Mouse (Mus musculus) hindbrain, postnatal 0 days (tissue): ENCODE data around the gene Bptf. TPM values are rescaled to one million over a fixed set of nuclear protein-coding genes. Genes with fewer than 3 reads are reported as not detected.

Experiments
- ATAC-seq: fragments of 200-750 bp; cut with Nextera tagmentation; 2 replicates; pipeline ENCODE4 v1.8.0; 2017; ENCODE audit warnings: mild to moderate bottlenecking, moderate TSS enrichment, moderate library complexity
- DNase-seq: peaks from one replicate; pipeline ENCODE4 v3.0.0-alpha.2; 2015; ENCODE audit warnings: low spot score
- H3K27ac ChIP-seq: fragments of 300-500 bp; sonication (generic); 2 replicates; pipeline ENCODE4 v1.5.1; 2014; ENCODE audit warnings: mild to moderate bottlenecking
- H3K27me3 ChIP-seq: fragments of 300-500 bp; sonication (generic); 2 replicates; pipeline ENCODE4 v1.6.1; 2014; ENCODE audit warnings: low read length, mixed read lengths; ENCODE audit not compliant: insufficient read depth
- H3K36me3 ChIP-seq: fragments of 300-500 bp; sonication (generic); 2 replicates; pipeline ENCODE4 v1.6.1; 2014; ENCODE audit warnings: low read length, mixed read lengths; ENCODE audit not compliant: insufficient read depth
- H3K4me1 ChIP-seq: fragments of 300-500 bp; sonication (generic); 2 replicates; pipeline ENCODE4 v1.6.1; 2014; ENCODE audit warnings: antibody characterized with exemption, low read length, mixed read lengths; ENCODE audit not compliant: insufficient read depth
- H3K4me2 ChIP-seq: fragments of 300-500 bp; sonication (generic); 2 replicates; pipeline ENCODE4 v1.6.1; 2014; ENCODE audit warnings: low read depth, mild to moderate bottlenecking, low read length, moderate library complexity, mixed read lengths
- H3K4me3 ChIP-seq: fragments of 300-500 bp; sonication (generic); 2 replicates; pipeline ENCODE4 v1.5.1; 2014; ENCODE audit warnings: low read length
- H3K9ac ChIP-seq: fragments of 300-500 bp; sonication (generic); replicated peaks from 2 replicates; pipeline ENCODE4 v1.6.1; 2014; ENCODE audit warnings: mild to moderate bottlenecking, low read length, moderate library complexity, mixed read lengths
- H3K9me3 ChIP-seq: fragments of 300-500 bp; sonication (generic); 2 replicates; pipeline ENCODE4 v1.6.1; 2016; ENCODE audit warnings: low read length, mixed read lengths
- CTCF ChIP-seq: IDR thresholded peaks from 2 replicates; pipeline ENCODE4 v1.5.1; 2016; ENCODE audit warnings: antibody characterized with exemption, control low read depth, low read depth
- WGBS: fragments of 180-500 bp; shearing (Covaris S2); extraction: QIAGEN DNeasy Blood & Tissue Kit; methylation state at CpG from one replicate; pipeline ENCODE4 v1.1.7; 2014; 5-methylcytosine and 5-hydroxymethylcytosine counted together
- polyA plus RNA-seq: library from polyadenylated mRNA; unstranded; fragments of >200 nt; fragmentation: Nextera tagmentation; extraction: Ambion mirVana; gene quantifications from 2 replicates; pipeline ENCODE4 v1.2.1, GENCODE M21; 2015
- total RNA-seq: library from RNA; depleted of rRNA; stranded (reverse); fragments of >200 nt; gene quantifications from 2 replicates; pipeline ENCODE4 v1.2.3, GENCODE M21; 2014; rRNA removed

Gene Bptf
- total RNA-seq (30.0 and 42.1 TPM in 2 replicates), polyA plus RNA-seq (19.7 and 19.8 TPM in 2 replicates)

- WGBS, result under 1% methylated on average over 30 of the region's 94 CpGs
- no peaks in the 10 kb centered on the region for H3K27me3 ChIP-seq
- peak within 1 kb of the TSS; percentile 97 for H3K4me3 ChIP-seq
- peak; percentile 98 for ATAC-seq
- H3K9me3 ChIP-seq, result no peaks in the 10 kb centered on the region
- no peaks in the 10 kb centered on the region for H3K36me3 ChIP-seq
- H3K27ac ChIP-seq, result peak within 1 kb of the TSS; percentile 96
- TF ChIP-seq CTCF, result peak; percentile 41; the same call in 1 of the 2 replicates
- H3K4me1 ChIP-seq, result no peaks in the 10 kb centered on the region
- peak within 1 kb of the TSS; percentile 97 for H3K9ac ChIP-seq
- peak; percentile 94 for DNase-seq
- H3K4me2 ChIP-seq, result peak within 1 kb of the TSS; percentile 95
These were observed at the start of gene Bptf for GRCm38 (mm10) chr11:107131749-107132421. TSS of gene Bptf (minus strand) at chr11:107132127.

- DNase-seq (no peak), ATAC-seq (no peak)
- Histone ChIP-seq H3K36me3 (peaks cover 2% of the 10 kb centered on the region; the same call in 1 of the 2 replicates), H3K4me3 (no peak overlapping the region), H3K4me2 (no peak overlapping the region), H3K4me1 (no peaks in the 10 kb centered on the region), H3K27me3 (no peaks in the 10 kb centered on the region), H3K9me3 (no peaks in the 10 kb centered on the region), H3K9ac (no peak overlapping the region), H3K27ac (no peak overlapping the region)
- TF ChIP-seq CTCF, result no peak
- 85% methylated on average over 4 of the region's 4 CpGs for WGBS
These were observed 29.3 kb upstream of the Bptf start for GRCm38 (mm10) chr11:107161215-107161614.

- DNase-seq, result peak; percentile 10
- no peak for ATAC-seq
- TF ChIP-seq CTCF, result peak; percentile 50
These were observed 27.1 kb upstream of the Bptf start for GRCm38 (mm10) chr11:107159034-107159433.

GRCm38 (mm10) chr11:107156977-107157642 is 25.2 kb upstream of the Bptf start:
- no peak overlapping the region for H3K4me2 ChIP-seq
- no peak for TF ChIP-seq CTCF
- H3K36me3 ChIP-seq, result no peaks in the 10 kb centered on the region
- ATAC-seq, result no peak
- no peak for DNase-seq
- H3K4me3 ChIP-seq, result no peak overlapping the region
- 55% methylated on average over 5 of the region's 5 CpGs for WGBS
- H3K9me3 ChIP-seq, result no peaks in the 10 kb centered on the region
- no peak overlapping the region for H3K9ac ChIP-seq
- H3K4me1 ChIP-seq, result no peaks in the 10 kb centered on the region
- H3K27me3 ChIP-seq, result no peaks in the 10 kb centered on the region
- no peak overlapping the region for H3K27ac ChIP-seq

More at GRCm38 (mm10) chr11:107159034-107159433, 27.1 kb upstream of the Bptf start:
- no peak overlapping the region for H3K4me2 ChIP-seq
- H3K9me3 ChIP-seq, result no peaks in the 10 kb centered on the region
- no peak overlapping the region for H3K4me3 ChIP-seq
- 46% methylated on average over 1 of the region's 1 CpGs for WGBS
- no peaks in the 10 kb centered on the region for H3K27me3 ChIP-seq
- H3K36me3 ChIP-seq, result no peaks in the 10 kb centered on the region
- H3K9ac ChIP-seq, result no peak overlapping the region
- H3K27ac ChIP-seq, result no peak overlapping the region
- H3K4me1 ChIP-seq, result no peaks in the 10 kb centered on the region

- 70% methylated on average over 5 of the region's 5 CpGs for WGBS
- DNase-seq, result no peak
- no peak for ATAC-seq
- Histone ChIP-seq H3K4me1 (no peaks in the 10 kb centered on the region), H3K9me3 (no peaks in the 10 kb centered on the region), H3K4me3 (no peak overlapping the region), H3K9ac (no peak overlapping the region), H3K4me2 (no peak overlapping the region), H3K27me3 (no peaks in the 10 kb centered on the region), H3K36me3 (no peaks in the 10 kb centered on the region), H3K27ac (no peak overlapping the region)
- no peak for TF ChIP-seq CTCF
These were observed 23.4 kb upstream of the Bptf start for GRCm38 (mm10) chr11:107155292-107155691.

GRCm38 (mm10) chr11:107154431-107154830 is 22.5 kb upstream of the Bptf start:
- ATAC-seq, result no peak
- H3K9me3 ChIP-seq, result no peaks in the 10 kb centered on the region
- no peak overlapping the region for H3K4me3 ChIP-seq
- H3K9ac ChIP-seq, result no peak overlapping the region
- no peak overlapping the region for H3K4me2 ChIP-seq
- no peak overlapping the region for H3K27ac ChIP-seq
- WGBS, result 79% methylated on average over 7 of the region's 7 CpGs
- no peak for TF ChIP-seq CTCF
- no peaks in the 10 kb centered on the region for H3K36me3 ChIP-seq
- no peaks in the 10 kb centered on the region for H3K4me1 ChIP-seq
- no peak for DNase-seq
- H3K27me3 ChIP-seq, result no peaks in the 10 kb centered on the region

GRCm38 (mm10) chr11:107153645-107154044 is 21.7 kb upstream of the Bptf start:
- Histone ChIP-seq H3K9me3 (no peaks in the 10 kb centered on the region), H3K4me3 (no peak overlapping the region), H3K9ac (no peak overlapping the region), H3K4me1 (no peaks in the 10 kb centered on the region), H3K27ac (no peak overlapping the region), H3K27me3 (no peaks in the 10 kb centered on the region), H3K4me2 (no peak overlapping the region), H3K36me3 (no peaks in the 10 kb centered on the region)
- ATAC-seq (no peak), DNase-seq (no peak)
- no peak for TF ChIP-seq CTCF
- 81% methylated on average over 5 of the region's 5 CpGs for WGBS
